Mouse (Mus musculus) retina, adult 2 months (tissue): ENCODE measurements around the gene Acaa1a.
A peak's percentile ranks its signal among the peaks of the same experiment; 100 is the strongest.
"Not testable (repeated sequence)": the region's sequence is repeated elsewhere in the genome, so short reads cannot be mapped to it uniquely, and the experiment has no call there.

ENCODE experiments used
- DNase-seq: peaks from one replicate; pipeline ENCODE4 v3.0.0-alpha.2; 2012; ENCODE audit warnings: low read depth, low spot score

The Acaa1a gene

DNA sequence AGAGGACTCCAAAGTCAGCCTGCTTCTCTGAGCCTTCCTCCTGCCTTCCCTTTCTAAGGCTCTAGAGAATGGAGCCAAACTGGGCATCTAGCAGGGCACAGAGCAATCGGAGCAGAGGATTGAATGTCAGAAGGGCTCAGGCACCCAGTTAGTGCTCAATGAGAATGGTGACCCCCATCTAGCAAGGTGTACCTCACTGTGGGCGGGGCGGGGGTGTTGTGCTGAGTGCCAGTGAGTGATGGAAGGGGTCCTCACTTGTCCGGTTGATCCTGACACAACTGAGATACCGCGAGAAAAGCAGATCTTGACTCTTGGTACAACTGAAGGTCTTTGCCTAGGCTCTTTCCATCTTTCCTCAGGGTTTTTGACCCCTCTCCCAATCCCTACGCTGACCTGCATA, 370 bp upstream of the Acaa1a start:
- no peak for DNase-seq

GRCm38 (mm10) chr9:119340212-119340580, 720 bp downstream of the Acaa1a start:
- no peak for DNase-seq

DNA sequence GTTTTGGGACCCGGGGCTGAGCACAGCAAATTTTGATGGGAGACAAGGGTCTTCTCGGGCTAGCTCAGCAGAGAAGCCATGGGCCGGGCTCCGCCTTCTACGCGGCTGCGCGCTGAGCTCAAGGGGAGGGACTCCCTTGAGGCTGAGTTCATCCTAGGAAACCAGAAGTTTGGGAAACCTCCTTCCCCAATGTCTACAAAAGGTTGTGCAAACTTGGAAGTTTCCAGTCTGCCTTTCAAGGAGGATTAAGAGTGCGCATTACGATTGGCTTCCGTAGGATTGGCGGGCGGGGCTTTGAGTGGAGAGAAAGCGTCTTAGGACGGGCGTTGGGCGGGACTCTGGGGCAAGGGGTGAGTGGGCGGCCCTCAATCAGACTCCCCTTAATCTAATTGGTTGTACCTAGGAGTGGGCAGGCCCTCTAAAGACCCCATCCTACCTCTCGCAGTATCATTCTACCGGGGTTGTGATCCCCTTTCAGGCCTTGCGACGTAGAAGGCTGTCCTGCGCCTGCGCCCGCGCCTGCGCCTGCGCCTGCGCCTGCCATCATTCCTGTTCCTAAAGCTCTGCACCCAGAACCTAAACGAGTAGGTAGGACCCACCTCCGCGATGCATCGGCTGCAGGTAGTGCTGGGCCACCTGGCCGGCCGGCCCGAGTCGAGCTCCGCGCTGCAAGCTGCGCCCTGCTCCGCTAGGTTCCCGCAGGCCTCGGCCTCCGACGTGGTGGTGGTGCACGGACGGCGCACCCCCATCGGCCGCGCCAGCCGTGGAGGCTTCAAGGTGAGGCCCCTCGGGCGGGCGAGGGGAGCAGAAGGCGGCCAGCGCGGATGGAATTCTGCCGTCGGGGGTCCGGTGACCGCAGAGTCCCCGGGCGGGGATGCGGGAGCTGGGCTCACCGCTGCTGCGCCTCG, 1.7 kb downstream of the Acaa1a start, which contains the start of gene Myd88:
Gene Myd88 (minus strand): TSS at position 503 of the 908 bp plus-strand sequence.
- DNase-seq: peak; percentile 86

GRCm38 (mm10) chr9:119342728-119343127, 3.3 kb downstream of the Acaa1a start:
- no peak for DNase-seq

- no peak for DNase-seq
These were observed 6.9 kb downstream of the Acaa1a start for GRCm38 (mm10) chr9:119346376-119346775.

- no peak for DNase-seq
These were observed 11.1 kb downstream of the Acaa1a start for GRCm38 (mm10) chr9:119350531-119350930.

- no peak for DNase-seq
These were observed 11.7 kb downstream of the Acaa1a start for GRCm38 (mm10) chr9:119350947-119351705.

DNA sequence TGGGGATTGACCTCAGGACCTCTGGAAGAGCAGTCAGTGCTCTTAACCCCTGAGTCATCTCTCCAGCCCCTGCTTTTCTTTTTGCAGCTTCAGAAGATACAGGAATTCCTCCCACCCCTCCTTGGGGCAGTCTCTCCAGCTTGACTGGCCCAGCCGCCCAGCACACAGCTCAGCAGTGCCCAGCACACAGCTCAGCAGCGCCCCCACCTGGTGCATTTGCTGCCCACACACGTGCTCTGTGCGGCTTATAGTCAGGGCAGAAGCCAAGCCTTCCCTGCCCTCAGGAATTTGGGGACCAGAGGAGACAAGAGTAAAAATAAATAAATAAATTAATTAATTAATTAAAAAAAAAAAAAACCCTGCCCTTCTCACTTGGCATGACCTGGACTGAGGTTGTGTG, 12.6 kb downstream of the Acaa1a start:
- no peak for DNase-seq

DNA sequence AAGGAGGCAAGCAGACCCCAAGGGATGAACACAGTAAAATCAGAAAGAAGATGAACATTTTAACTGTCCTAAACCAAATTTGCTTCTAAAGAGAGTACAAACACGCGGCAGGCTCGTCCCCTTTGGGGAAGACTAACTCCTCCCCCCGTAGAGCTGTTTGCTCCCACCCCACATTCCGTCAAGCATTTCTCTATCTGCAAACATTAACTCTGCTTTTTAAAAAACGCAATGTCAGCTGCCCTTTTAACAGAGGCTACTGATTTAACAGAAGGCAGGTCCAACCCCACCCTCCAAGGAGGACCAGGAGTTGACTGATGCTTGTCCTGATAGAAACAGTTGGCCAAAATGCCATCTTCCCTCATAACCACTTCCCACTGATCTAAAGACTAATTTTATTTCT, 14.4 kb downstream of the Acaa1a start:
- no peak for DNase-seq

- DNase-seq: no peak
These were observed 16.5 kb downstream of the Acaa1a start for GRCm38 (mm10) chr9:119355943-119356342.

- DNase-seq: peak; percentile 65
These were observed 18.0 kb downstream of the Acaa1a start, which contains the start of gene Xylb for GRCm38 (mm10) chr9:119357331-119358057. Gene Xylb (plus strand): TSS chr9:119357381.

DNA sequence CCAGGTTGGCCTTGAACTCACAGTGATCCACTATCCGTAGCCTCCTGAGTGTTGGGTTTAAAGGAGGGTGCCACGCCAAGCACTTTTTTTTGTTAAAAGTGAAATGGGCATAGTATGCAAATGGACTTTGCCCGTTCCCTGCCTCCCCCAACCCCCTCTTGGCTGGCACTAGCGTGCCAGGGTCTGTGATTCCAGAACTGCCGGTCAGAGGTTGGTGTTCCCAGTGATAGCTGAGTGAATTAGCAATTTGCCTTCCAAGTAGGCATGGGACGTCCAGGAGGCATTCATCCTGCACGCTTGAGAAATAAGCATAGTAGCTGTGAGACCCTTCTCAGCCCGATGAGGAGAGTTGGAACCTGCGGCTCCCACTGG, 18.6 kb downstream of the Acaa1a start:
- no peak for DNase-seq

- no peak for DNase-seq
These were observed 21.9 kb downstream of the Acaa1a start for GRCm38 (mm10) chr9:119361416-119361815.

DNA sequence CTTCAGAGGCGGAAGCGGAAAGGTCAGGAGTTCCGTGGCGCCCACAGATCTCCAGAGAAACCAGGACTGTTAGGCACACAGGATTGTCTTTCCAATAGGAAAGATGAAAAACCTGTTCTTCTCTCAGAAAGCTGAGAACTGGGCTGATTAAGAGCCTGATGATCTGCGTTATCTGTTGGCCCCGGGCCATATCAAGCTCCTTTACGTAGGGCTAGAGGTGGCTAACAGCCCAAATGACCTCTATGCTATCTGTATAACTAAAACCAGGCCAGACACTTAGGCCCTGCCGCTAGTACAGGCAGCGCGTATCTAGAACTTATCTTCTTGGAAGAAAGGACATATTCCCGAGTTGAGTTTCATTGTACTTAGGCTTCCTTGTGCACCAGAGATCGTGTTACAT, 23.8 kb downstream of the Acaa1a start:
- DNase-seq: no peak

DNA sequence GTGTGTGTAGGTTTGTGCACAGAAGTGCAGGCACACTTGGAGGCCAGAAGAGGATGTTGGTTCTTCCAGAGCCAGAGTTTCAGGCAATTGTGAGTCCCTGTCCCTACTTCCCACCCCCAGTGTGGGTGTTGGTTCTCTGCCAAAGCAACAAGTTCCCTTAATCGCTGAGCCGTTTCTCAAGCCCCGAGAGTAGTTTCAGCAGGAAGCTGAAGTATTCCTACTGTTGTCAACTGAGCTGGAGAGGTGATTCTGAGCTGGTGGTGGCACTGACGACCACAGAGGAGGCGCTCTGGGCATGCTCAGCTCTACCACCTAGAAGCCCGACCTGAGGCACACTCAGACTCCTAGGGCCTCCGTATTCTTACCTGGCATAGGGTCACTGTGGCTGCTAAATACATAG, 25.8 kb downstream of the Acaa1a start, which contains the start of gene Slc22a14:
Gene Slc22a14 (minus strand): TSS at position 270 of the 400 bp plus-strand sequence.
- no peak for DNase-seq

DNA sequence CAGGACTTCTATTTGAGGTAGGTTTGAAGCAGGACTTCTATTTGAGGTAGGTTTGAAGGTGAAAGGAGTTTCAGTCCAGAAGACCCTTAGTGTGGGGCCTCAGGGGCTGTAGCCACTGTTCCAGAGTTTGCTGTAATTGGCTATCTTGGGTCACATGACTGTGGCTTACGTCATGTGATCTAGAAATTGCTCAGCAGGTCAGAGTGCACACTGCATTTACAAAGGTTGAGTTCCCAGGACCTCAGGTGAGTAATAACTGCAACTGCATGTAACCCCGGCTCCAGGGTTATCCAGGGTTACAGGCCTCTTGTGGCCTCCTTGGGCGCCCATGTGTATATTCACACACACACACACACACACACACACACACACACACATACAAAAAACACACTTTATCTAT, 28.9 kb downstream of the Acaa1a start:
- no peak for DNase-seq

- not testable (repeated sequence) for DNase-seq
These were observed 31.3 kb downstream of the Acaa1a start for GRCm38 (mm10) chr9:119370770-119371169.

GRCm38 (mm10) chr9:119371251-119371650, 31.8 kb downstream of the Acaa1a start:
- no peak for DNase-seq

DNA sequence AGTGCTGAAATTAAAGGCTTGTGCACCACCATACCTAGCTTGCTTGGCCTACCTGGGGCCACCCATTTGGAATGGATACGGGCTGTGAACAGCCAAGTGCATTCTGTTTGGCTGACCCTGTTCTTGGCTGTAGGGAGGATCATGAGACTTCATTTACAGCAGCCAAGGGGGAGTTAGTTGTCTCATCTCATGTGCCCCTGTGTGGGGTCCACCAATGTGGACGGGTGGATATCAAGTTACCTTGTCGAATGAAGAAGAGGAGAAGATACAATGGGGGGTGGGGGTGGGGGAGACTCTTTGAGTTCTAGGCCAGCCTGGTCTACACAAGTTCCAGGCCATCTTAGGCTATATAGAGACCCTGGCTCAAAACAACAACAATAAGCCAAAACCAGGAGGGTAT, 35.5 kb downstream of the Acaa1a start:
- no peak for DNase-seq

- no peak for DNase-seq
These were observed 36.1 kb downstream of the Acaa1a start for GRCm38 (mm10) chr9:119375556-119375955.

- no peak for DNase-seq
These were observed 38.8 kb downstream of the Acaa1a start for GRCm38 (mm10) chr9:119378231-119378630.

GRCm38 (mm10) chr9:119382603-119383002, 43.1 kb downstream of the Acaa1a start:
- no peak for DNase-seq
